Mouse (Mus musculus) embryonic facial prominence, embryonic 15.5 days (tissue): ENCODE data around the gene Nsrp1. TPM values are rescaled to one million over a fixed set of nuclear protein-coding genes. Genes with fewer than 3 reads are reported as not detected.
"Not testable (repeated sequence)": the region's sequence is repeated elsewhere in the genome, so short reads cannot be mapped to it uniquely, and the experiment has no call there.

Experiments
- ATAC-seq: fragments of 200-750 bp; cut with Nextera tagmentation; 2 replicates; pipeline ENCODE4 v1.8.0; 2017; ENCODE audit warnings: low read depth, moderate TSS enrichment; ENCODE audit not compliant: insufficient number of reproducible peaks, low FRiP score, low TSS enrichment
- H3K27ac ChIP-seq: fragments of 300-500 bp; sonication (generic); replicated peaks from 2 replicates; pipeline ENCODE4 v1.5.1; 2015; ENCODE audit warnings: mild to moderate bottlenecking, inconsistent platforms
- H3K27me3 ChIP-seq: fragments of 300-500 bp; sonication (generic); 2 replicates; pipeline ENCODE4 v1.6.1; 2015; ENCODE audit warnings: inconsistent platforms
- H3K36me3 ChIP-seq: fragments of 300-500 bp; sonication (generic); 2 replicates; pipeline ENCODE4 v1.6.1; 2015; ENCODE audit warnings: mild to moderate bottlenecking, inconsistent platforms
- H3K4me1 ChIP-seq: fragments of 300-500 bp; sonication (generic); 2 replicates; pipeline ENCODE4 v1.6.1; 2015; ENCODE audit warnings: inconsistent platforms
- H3K4me2 ChIP-seq: fragments of 300-500 bp; sonication (generic); replicated peaks from 2 replicates; pipeline ENCODE4 v1.6.1; 2015; ENCODE audit warnings: mild to moderate bottlenecking, inconsistent platforms
- H3K4me3 ChIP-seq: fragments of 300-500 bp; sonication (generic); replicated peaks from 2 replicates; pipeline ENCODE4 v1.5.1; 2015; ENCODE audit warnings: mild to moderate bottlenecking, inconsistent platforms
- H3K9ac ChIP-seq: fragments of 300-500 bp; sonication (generic); 2 replicates; pipeline ENCODE4 v1.6.1; 2015; ENCODE audit warnings: inconsistent platforms
- H3K9me3 ChIP-seq: fragments of 300-500 bp; sonication (generic); replicated peaks from 2 replicates; pipeline ENCODE4 v1.6.1; 2016; ENCODE audit warnings: inconsistent platforms
- WGBS: fragments of 180-500 bp; shearing (Covaris S2); methylation state at CpG from one replicate; pipeline ENCODE4 v1.1.7; 2015; 5-methylcytosine and 5-hydroxymethylcytosine counted together
- polyA plus RNA-seq: library from polyadenylated mRNA; unstranded; fragments of >200 nt; fragmentation: Nextera tagmentation; extraction: Ambion mirVana; gene quantifications from 2 replicates; pipeline ENCODE4 v1.2.1, GENCODE M21; 2015

Gene Nsrp1
- polyA plus RNA-seq, 1 experiment from 2014 or later = 81.2 TPM

DNA sequence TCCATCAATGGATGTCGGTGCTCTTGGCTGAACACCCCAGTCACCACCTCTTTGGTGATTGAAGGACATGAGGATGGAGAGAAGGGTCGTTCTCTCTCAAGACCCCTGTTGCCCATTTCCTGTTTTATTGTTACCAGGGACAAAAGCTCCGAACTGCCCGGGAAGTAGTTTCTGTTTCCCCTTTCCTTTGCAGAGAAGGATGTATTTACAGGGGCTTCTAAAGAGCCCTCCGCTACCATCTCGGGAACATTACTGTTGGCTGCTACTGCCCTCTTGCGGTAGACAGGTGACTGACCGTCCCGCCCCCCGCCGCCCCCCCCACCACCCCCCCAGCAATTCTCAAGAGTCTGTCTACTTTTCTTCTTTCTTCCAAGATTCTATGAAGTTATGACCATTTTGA is 15.0 kb upstream of the Nsrp1 start:
- Histone ChIP-seq H3K9me3 (no peaks in the 10 kb centered on the region), H3K27me3 (no peaks in the 10 kb centered on the region), H3K9ac (no peak overlapping the region), H3K27ac (no peak overlapping the region), H3K4me3 (peak overlapping the region; percentile 39), H3K36me3 (no peaks in the 10 kb centered on the region), H3K4me1 (peaks cover 4% of the 10 kb centered on the region; the same call in 1 of the 2 replicates), H3K4me2 (peak overlapping the region; percentile 53)
- 1% methylated on average over 11 of the region's 11 CpGs for WGBS
- no peak for ATAC-seq

DNA sequence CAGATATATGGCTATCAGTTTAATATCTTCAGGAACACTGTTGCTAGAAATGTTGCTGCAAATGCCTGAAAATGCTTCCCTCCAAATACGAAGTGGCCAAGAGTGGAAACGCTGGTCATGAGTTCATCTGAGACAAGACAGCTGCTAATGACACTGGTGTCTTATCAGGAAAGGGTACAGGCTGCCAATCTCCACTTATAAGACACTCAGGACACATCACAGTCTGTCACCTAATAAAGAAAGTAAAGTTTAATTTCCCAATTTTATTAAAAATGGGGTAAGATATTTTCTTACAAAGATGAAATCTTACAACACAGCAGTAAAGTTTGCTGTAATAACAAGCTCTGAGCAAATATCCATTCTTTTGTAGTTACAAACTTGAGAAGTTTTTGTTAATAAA is 10.9 kb upstream of the Nsrp1 start:
- Histone ChIP-seq H3K27me3 (no peaks in the 10 kb centered on the region), H3K9ac (no peak overlapping the region), H3K9me3 (no peaks in the 10 kb centered on the region), H3K36me3 (no peaks in the 10 kb centered on the region), H3K4me2 (no peak overlapping the region), H3K4me1 (no peaks in the 10 kb centered on the region), H3K27ac (no peak overlapping the region), H3K4me3 (no peak overlapping the region)
- WGBS = 61% methylated on average over 2 of the region's 2 CpGs
- ATAC-seq = no peak

GRCm38 (mm10) chr11:77087004-77087403 is 8.8 kb upstream of the Nsrp1 start:
- Histone ChIP-seq H3K27ac (no peak overlapping the region), H3K9me3 (no peaks in the 10 kb centered on the region), H3K4me3 (no peak overlapping the region), H3K9ac (no peak overlapping the region), H3K27me3 (peaks cover 3% of the 10 kb centered on the region; the same call in 1 of the 2 replicates), H3K36me3 (no peaks in the 10 kb centered on the region), H3K4me2 (no peak overlapping the region), H3K4me1 (no peaks in the 10 kb centered on the region)
- 82% methylated on average over 2 of the region's 2 CpGs for WGBS
- ATAC-seq = no peak

DNA sequence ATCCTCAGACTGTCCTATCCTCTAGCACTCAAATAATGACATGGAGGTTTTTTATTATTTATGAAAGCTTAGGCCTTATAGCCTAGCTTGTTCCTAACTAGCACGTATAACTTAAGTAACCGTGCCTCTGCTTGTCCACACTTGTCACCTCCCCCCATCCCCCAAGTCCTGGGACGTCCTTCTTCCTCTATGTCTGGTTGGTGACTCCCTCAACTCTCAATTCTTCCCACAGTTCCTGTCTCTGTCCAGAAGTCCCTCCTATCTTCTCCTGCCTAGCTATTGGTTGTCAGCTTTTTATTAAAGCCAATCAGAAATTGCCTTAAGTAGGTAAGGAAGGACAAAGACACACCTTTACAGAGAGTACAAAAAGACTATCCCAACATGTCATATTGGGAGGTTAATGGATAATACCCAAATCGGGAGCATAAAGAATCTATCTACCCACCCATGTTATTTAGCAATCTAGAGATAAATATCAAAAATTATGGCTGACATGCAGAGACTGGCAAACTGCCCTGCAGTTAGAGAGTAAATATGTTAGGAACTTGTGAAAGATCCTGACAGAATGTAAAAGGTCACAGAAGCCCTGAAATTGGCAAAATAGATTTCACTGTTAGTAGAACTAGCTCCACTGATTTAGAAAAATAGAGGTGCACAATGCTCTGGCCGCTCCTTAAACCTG is 5.9 kb upstream of the Nsrp1 start:
- Histone ChIP-seq H3K4me2 (no peak overlapping the region), H3K4me3 (no peak overlapping the region), H3K4me1 (no peaks in the 10 kb centered on the region), H3K27me3 (peaks cover 8% of the 10 kb centered on the region; the same call in 1 of the 2 replicates), H3K27ac (no peak overlapping the region), H3K9ac (no peak overlapping the region), H3K36me3 (no peaks in the 10 kb centered on the region), H3K9me3 (no peaks in the 10 kb centered on the region)
- WGBS = 40% methylated on average over 5 of the region's 5 CpGs
- no peak for ATAC-seq

DNA sequence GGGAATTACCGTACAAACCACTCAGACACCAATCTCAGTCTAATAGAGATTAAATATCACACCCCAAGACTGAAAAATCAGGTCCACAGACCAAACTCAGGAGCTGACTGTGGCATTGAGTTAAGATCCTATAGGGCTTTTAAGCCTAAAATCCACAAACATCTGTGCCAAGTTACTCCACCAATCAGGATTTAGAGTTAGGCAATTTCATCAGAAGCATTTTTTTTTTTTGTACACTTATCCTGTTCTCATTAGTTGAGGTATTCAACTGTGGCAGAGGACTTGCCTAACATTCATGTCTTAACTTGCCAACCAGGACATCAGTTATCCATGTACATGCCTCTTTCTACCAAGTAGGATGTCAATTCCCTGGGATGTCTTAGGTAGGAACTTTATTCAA is 1.1 kb upstream of the Nsrp1 start:
- Histone ChIP-seq H3K4me3 (no peak overlapping the region), H3K9ac (no peak overlapping the region), H3K9me3 (no peaks in the 10 kb centered on the region), H3K27me3 (peaks cover 8% of the 10 kb centered on the region; the same call in 1 of the 2 replicates), H3K4me2 (no peak overlapping the region), H3K4me1 (peaks cover 7% of the 10 kb centered on the region), H3K27ac (no peak overlapping the region), H3K36me3 (peaks cover 18% of the 10 kb centered on the region)
- no peak for ATAC-seq
- 71% methylated on average over 1 of the region's 1 CpGs for WGBS

DNA sequence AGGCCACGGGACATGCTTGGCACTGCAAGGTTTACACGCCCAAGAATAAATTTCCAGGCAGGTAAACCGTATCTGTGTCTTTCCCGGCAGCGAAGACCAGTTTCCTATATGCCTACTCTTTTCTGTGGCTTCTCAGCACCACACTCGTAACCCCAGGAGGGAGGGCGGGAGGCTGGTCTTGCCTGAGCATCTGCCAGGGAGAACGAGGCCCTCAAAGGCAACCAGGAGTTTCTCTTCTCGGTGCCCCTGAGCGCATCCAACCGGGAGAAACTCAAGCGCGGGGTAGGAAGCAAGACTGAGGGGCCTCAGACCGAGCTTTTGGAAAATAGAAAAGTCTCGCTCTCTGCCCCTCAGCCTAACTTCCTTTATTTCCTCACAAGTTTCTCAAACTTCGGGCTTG is 443 bp downstream of the Nsrp1 start:
- Histone ChIP-seq H3K36me3 (peaks cover 31% of the 10 kb centered on the region), H3K4me2 (peak overlapping the region; percentile 79), H3K27me3 (peaks cover 8% of the 10 kb centered on the region; the same call in 1 of the 2 replicates), H3K9ac (peak overlapping the region; percentile 75), H3K4me1 (peaks cover 7% of the 10 kb centered on the region), H3K9me3 (no peaks in the 10 kb centered on the region), H3K27ac (peak overlapping the region; percentile 93), H3K4me3 (peak overlapping the region; percentile 80)
- WGBS = 2% methylated on average over 16 of the region's 16 CpGs
- no peak for ATAC-seq

GRCm38 (mm10) chr11:77077331-77077730 is 904 bp downstream of the Nsrp1 start:
- not testable (repeated sequence) for H3K27ac ChIP-seq, H3K27me3 ChIP-seq, H3K9me3 ChIP-seq, H3K4me1 ChIP-seq, ATAC-seq
- H3K36me3 ChIP-seq = peaks cover 32% of the 10 kb centered on the region
- peak overlapping the region; percentile 75 for H3K9ac ChIP-seq
- WGBS = 59% methylated on average over 4 of the region's 4 CpGs
- peak overlapping the region; percentile 80 for H3K4me3 ChIP-seq
- H3K4me2 ChIP-seq = peak overlapping the region; percentile 79

GRCm38 (mm10) chr11:77070721-77071120 is 7.5 kb downstream of the Nsrp1 start:
- WGBS = 67% methylated on average over 4 of the region's 4 CpGs
- H3K9me3 ChIP-seq = no peaks in the 10 kb centered on the region
- H3K9ac ChIP-seq = no peak overlapping the region
- H3K36me3 ChIP-seq = peaks cover 32% of the 10 kb centered on the region
- no peaks in the 10 kb centered on the region for H3K27me3 ChIP-seq
- no peak for ATAC-seq
- no peak overlapping the region for H3K4me2 ChIP-seq
- H3K4me1 ChIP-seq = no peaks in the 10 kb centered on the region
- no peak overlapping the region for H3K27ac ChIP-seq
- no peak overlapping the region for H3K4me3 ChIP-seq

DNA sequence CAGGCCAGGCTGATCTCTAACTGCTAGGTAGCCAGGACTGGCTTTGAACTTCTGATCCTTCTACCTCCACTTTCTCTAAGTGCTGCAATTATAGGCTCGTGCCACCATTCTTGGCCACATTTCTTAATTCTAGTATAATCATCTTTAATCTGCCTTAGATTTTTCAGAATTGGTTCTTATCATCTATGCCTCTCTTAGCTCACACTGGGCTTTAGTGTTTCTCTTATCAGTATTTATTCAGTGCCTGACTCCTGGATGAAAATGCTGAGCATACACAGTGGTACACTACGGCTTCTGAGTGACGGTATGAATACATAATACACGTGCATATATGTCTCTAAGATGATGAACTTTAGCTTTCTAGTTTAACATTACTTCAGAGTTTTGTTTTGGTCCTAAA is 9.4 kb downstream of the Nsrp1 start:
- ATAC-seq = no peak
- WGBS = 91% methylated on average over 4 of the region's 4 CpGs
- peaks cover 19% of the 10 kb centered on the region; the same call in 1 of the 2 replicates for H3K36me3 ChIP-seq
- H3K27ac ChIP-seq = no peak overlapping the region
- no peak overlapping the region for H3K9ac ChIP-seq
- no peaks in the 10 kb centered on the region for H3K4me1 ChIP-seq
- H3K27me3 ChIP-seq = no peaks in the 10 kb centered on the region
- no peak overlapping the region for H3K4me3 ChIP-seq
- H3K9me3 ChIP-seq = no peaks in the 10 kb centered on the region
- no peak overlapping the region for H3K4me2 ChIP-seq

DNA sequence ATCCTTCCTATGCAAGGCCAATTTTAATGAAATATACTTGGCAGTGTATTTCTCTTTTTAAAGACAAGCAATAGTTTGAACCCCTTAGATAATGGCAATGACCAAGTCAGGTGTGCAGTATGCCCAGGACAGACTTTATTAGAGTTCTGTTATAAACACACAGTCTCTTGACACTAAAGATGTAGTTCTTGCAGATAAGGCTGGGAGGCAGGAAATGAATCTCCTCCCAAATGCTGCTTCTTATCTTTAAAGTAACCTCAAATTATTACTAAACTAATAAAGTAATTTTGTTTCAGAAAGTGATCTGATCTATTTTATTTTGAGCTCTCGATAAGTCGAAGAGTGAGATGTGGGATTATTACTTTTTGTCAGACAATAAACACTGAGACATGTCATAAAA is 14.8 kb downstream of the Nsrp1 start:
- H3K4me2 ChIP-seq = no peak overlapping the region
- no peak overlapping the region for H3K4me3 ChIP-seq
- H3K36me3 ChIP-seq = peaks cover 3% of the 10 kb centered on the region; the same call in 1 of the 2 replicates
- 90% methylated on average over 2 of the region's 2 CpGs for WGBS
- H3K9ac ChIP-seq = no peak overlapping the region
- H3K9me3 ChIP-seq = no peaks in the 10 kb centered on the region
- H3K27me3 ChIP-seq = no peaks in the 10 kb centered on the region
- H3K27ac ChIP-seq = no peak overlapping the region
- H3K4me1 ChIP-seq = no peaks in the 10 kb centered on the region
- no peak for ATAC-seq

GRCm38 (mm10) chr11:77061951-77062350 is 16.3 kb downstream of the Nsrp1 start:
- Histone ChIP-seq H3K36me3 (peaks cover 3% of the 10 kb centered on the region; the same call in 1 of the 2 replicates), H3K27ac (no peak overlapping the region), H3K27me3 (no peaks in the 10 kb centered on the region), H3K4me3 (no peak overlapping the region), H3K9me3 (no peaks in the 10 kb centered on the region), H3K9ac (no peak overlapping the region), H3K4me2 (no peak overlapping the region), H3K4me1 (no peaks in the 10 kb centered on the region)
- no peak for ATAC-seq
- WGBS = 39% methylated on average over 5 of the region's 5 CpGs

DNA sequence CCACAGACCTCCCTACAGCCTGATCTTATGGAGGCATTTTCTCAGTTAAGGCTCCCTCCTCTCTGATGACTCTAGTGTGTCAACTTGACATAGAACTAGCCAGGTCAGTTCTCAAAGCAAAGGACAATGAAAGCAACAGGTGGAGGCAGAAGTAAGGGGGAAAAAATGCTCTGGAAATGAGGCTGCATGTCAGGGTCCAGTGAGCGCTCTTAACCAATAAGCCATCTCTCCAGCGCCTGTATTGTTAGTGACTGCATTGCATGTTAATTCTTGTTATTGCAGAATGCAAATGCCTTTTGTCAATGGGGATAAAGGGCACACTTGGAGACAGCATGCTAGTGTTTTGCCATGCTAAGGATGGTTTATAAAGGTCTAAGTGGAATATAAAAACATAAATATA is 35.4 kb downstream of the Nsrp1 start:
- Histone ChIP-seq H3K9ac (no peak overlapping the region), H3K4me1 (no peaks in the 10 kb centered on the region), H3K9me3 (no peaks in the 10 kb centered on the region), H3K27ac (no peak overlapping the region), H3K27me3 (no peaks in the 10 kb centered on the region), H3K4me2 (no peak overlapping the region), H3K4me3 (no peak overlapping the region), H3K36me3 (peaks cover 20% of the 10 kb centered on the region)
- 84% methylated on average over 2 of the region's 2 CpGs for WGBS
- ATAC-seq = no peak
